23 mouse cellular contexts compared by ENCODE assay signal in genomic region chr11:79800256-79800655, GRCm38 (mm10).
A peak's percentile ranks its signal among the peaks of the same experiment; 100 is the strongest.
DNase-seq lines count a peak whose midpoint lies in the region; ATAC-seq and TF ChIP-seq lines count a peak whose summit lies in the region.
"Had no signal": no experiment of that assay in that cellular context is flagged by ENCODE, and none has a peak within 500 bp of the region (broad histone marks: within the 10 kb centered on the region; RNA-seq: fewer than 3 reads in every experiment).

No protein-coding gene starts in this region.

- no peak for DNase-seq in forebrain, postnatal 0 days
- peak; percentile 29 for DNase-seq in neural tube, embryonic 11.5 days (ENCODE audit: low spot score)
- DNase-seq in limb, embryonic 10.5 days (ENCODE audit: low spot score), result no peak
- no peak for DNase-seq in left cerebral cortex, postnatal 36 days (ENCODE audit: low spot score in 2 of 2)
- no peak for DNase-seq in heart, postnatal 4 days
- no peak for DNase-seq in spleen, postnatal 36 days (ENCODE audit: low spot score in 2 of 2)
- DNase-seq: B cell, adult 2 months; cerebellum, adult 2 months; gastrocnemius, postnatal 25 days; kidney, postnatal 4 days; layer of hippocampus, adult 9-11 months; liver; midbrain, embryonic 14.5 days; retina, postnatal 1 day; right cerebral cortex, postnatal 4 days had no signal

- no peaks in the 10 kb centered on the region for H3K4me1 ChIP-seq in forebrain, postnatal 0 days (ENCODE audit: insufficient read depth)
- peaks cover 5% of the 10 kb centered on the region; the same call in 1 of the 2 replicates for H3K4me1 ChIP-seq in forebrain, embryonic 15.5 days
- H3K4me1 ChIP-seq in neural tube, embryonic 11.5 days (ENCODE audit: control insufficient read depth, insufficient read depth, low read length), result no peaks in the 10 kb centered on the region
- peaks cover 19% of the 10 kb centered on the region for H3K4me1 ChIP-seq in neural tube, embryonic 15.5 days
- peaks cover 34% of the 10 kb centered on the region for H3K4me1 ChIP-seq in limb, embryonic 10.5 days

- 36% methylated on average over 8 of the region's 8 CpGs for WGBS in forebrain, postnatal 0 days
- 44% methylated on average over 8 of the region's 8 CpGs for WGBS in forebrain, embryonic 15.5 days
- 46% methylated on average over 8 of the region's 8 CpGs for WGBS in neural tube, embryonic 11.5 days
- WGBS in neural tube, embryonic 15.5 days, result 37% methylated on average over 8 of the region's 8 CpGs
- 62% methylated on average over 8 of the region's 8 CpGs for WGBS in limb, embryonic 10.5 days

- no peak overlapping the region for H3K4me3 ChIP-seq in forebrain, postnatal 0 days (ENCODE audit: low read depth, low read length)
- H3K4me3 ChIP-seq in forebrain, embryonic 15.5 days, result no peak overlapping the region
- H3K4me3 ChIP-seq in neural tube, embryonic 11.5 days (ENCODE audit: low read depth, low read length), result no peak overlapping the region
- no peak overlapping the region for H3K4me3 ChIP-seq in neural tube, embryonic 15.5 days (replicated peaks)
- no peak overlapping the region for H3K4me3 ChIP-seq in limb, embryonic 10.5 days
- H3K4me3 ChIP-seq: forebrain, embryonic 12.5 days; hindbrain, embryonic 15.5 days; intestine, embryonic 15.5 days; kidney, embryonic 15.5 days; left cerebral cortex, adult 2 months had no signal

- peak; percentile 40; the same call in 1 of the 2 replicates for ATAC-seq in forebrain, postnatal 0 days
- ATAC-seq in forebrain, embryonic 15.5 days (replicated peaks), result no peak
- no peak for ATAC-seq in neural tube, embryonic 11.5 days (ENCODE audit: insufficient read depth, low FRiP score, low TSS enrichment)
- no peak for ATAC-seq in neural tube, embryonic 15.5 days (ENCODE audit: low FRiP score)
- ATAC-seq: intestine, embryonic 15.5 days had no signal

- H3K36me3 ChIP-seq in forebrain, postnatal 0 days (ENCODE audit: insufficient read depth), result no peaks in the 10 kb centered on the region
- H3K36me3 ChIP-seq in forebrain, embryonic 15.5 days, result no peaks in the 10 kb centered on the region
- H3K36me3 ChIP-seq in neural tube, embryonic 11.5 days (ENCODE audit: control insufficient read depth, insufficient read depth, low read length), result no peaks in the 10 kb centered on the region
- H3K36me3 ChIP-seq in neural tube, embryonic 15.5 days, result no peaks in the 10 kb centered on the region
- H3K36me3 ChIP-seq in limb, embryonic 10.5 days, result no peaks in the 10 kb centered on the region
- H3K36me3 ChIP-seq: forebrain, embryonic 12.5 days; hindbrain, embryonic 15.5 days; intestine, embryonic 15.5 days; kidney, embryonic 15.5 days had no signal

- H3K4me2 ChIP-seq in forebrain, postnatal 0 days (ENCODE audit: low read depth), result no peak overlapping the region
- H3K4me2 ChIP-seq in forebrain, embryonic 15.5 days (replicated peaks), result no peak overlapping the region
- no peak overlapping the region for H3K4me2 ChIP-seq in neural tube, embryonic 11.5 days (ENCODE audit: low read depth)
- H3K4me2 ChIP-seq in neural tube, embryonic 15.5 days, result no peak overlapping the region
- H3K4me2 ChIP-seq: forebrain, embryonic 12.5 days; hindbrain, embryonic 15.5 days; intestine, embryonic 15.5 days; kidney, embryonic 15.5 days had no signal

- H3K27me3 ChIP-seq in forebrain, postnatal 0 days (ENCODE audit: insufficient read depth, low read length), result no peaks in the 10 kb centered on the region
- no peaks in the 10 kb centered on the region for H3K27me3 ChIP-seq in forebrain, embryonic 15.5 days
- H3K27me3 ChIP-seq in neural tube, embryonic 11.5 days (ENCODE audit: control insufficient read depth, insufficient read depth, low read length), result no peaks in the 10 kb centered on the region
- H3K27me3 ChIP-seq in neural tube, embryonic 15.5 days (replicated peaks), result no peaks in the 10 kb centered on the region
- H3K27me3 ChIP-seq in limb, embryonic 10.5 days (ENCODE audit: low read depth, poor library complexity, severe bottlenecking), result no peaks in the 10 kb centered on the region
- H3K27me3 ChIP-seq: forebrain, embryonic 12.5 days; hindbrain, embryonic 15.5 days; intestine, embryonic 15.5 days; kidney, embryonic 15.5 days had no signal

- no peak overlapping the region for H3K9ac ChIP-seq in forebrain, postnatal 0 days
- no peak overlapping the region for H3K9ac ChIP-seq in forebrain, embryonic 15.5 days (replicated peaks)
- H3K9ac ChIP-seq in neural tube, embryonic 11.5 days (ENCODE audit: low read length), result no peak overlapping the region
- H3K9ac ChIP-seq in neural tube, embryonic 15.5 days (replicated peaks), result no peak overlapping the region
- H3K9ac ChIP-seq: forebrain, embryonic 12.5 days; hindbrain, embryonic 15.5 days; intestine, embryonic 15.5 days; kidney, embryonic 15.5 days had no signal

- intact Hi-C loops in left cerebral cortex, postnatal 36 days (cut with DNase I), result no loop called here

- no peaks in the 10 kb centered on the region for H3K9me3 ChIP-seq in forebrain, postnatal 0 days (ENCODE audit: low read length)
- no peaks in the 10 kb centered on the region for H3K9me3 ChIP-seq in forebrain, embryonic 15.5 days
- no peaks in the 10 kb centered on the region for H3K9me3 ChIP-seq in neural tube, embryonic 11.5 days (ENCODE audit: control insufficient read depth, low read length)
- H3K9me3 ChIP-seq in neural tube, embryonic 15.5 days (replicated peaks), result no peaks in the 10 kb centered on the region
- H3K9me3 ChIP-seq in limb, embryonic 10.5 days (replicated peaks), result no peaks in the 10 kb centered on the region
- H3K9me3 ChIP-seq: forebrain, embryonic 12.5 days; hindbrain, embryonic 15.5 days; intestine, embryonic 15.5 days had no signal

- no peak overlapping the region for H3K27ac ChIP-seq in forebrain, postnatal 0 days (ENCODE audit: low read depth, low read length)
- H3K27ac ChIP-seq in forebrain, embryonic 15.5 days (replicated peaks), result no peak overlapping the region
- no peak overlapping the region for H3K27ac ChIP-seq in neural tube, embryonic 11.5 days (ENCODE audit: low read depth, low read length)
- H3K27ac ChIP-seq in neural tube, embryonic 15.5 days (replicated peaks), result no peak overlapping the region
- peak overlapping the region; percentile 71 for H3K27ac ChIP-seq in limb, embryonic 10.5 days
- H3K27ac ChIP-seq: forebrain, embryonic 12.5 days; hindbrain, embryonic 15.5 days; intestine, embryonic 15.5 days; kidney, embryonic 15.5 days; left cerebral cortex, adult 2 months; stomach, postnatal 0 days had no signal

- TF ChIP-seq CTCF in forebrain, postnatal 0 days (IDR thresholded peaks at IDR 0.05; ENCODE audit: low read depth), result no peak
